Mouse (Mus musculus): ENCODE measurements around the gene Duoxa1.
"Not testable (repeated sequence)": the region's sequence is repeated elsewhere in the genome, so short reads cannot be mapped to it uniquely, and the experiment has no call there.

Gene Duoxa1

GRCm38 (mm10) chr2:122330317-122330716 lies 16.8 kb upstream of the Duoxa1 start:
- in situ Hi-C loops (cut with MboI, MseI): not testable (repeated sequence)

- in situ Hi-C loops (cut with MboI, MseI): no loop called here
These were observed 14.5 kb upstream of the Duoxa1 start for GRCm38 (mm10) chr2:122327986-122328385.

- in situ Hi-C loops (cut with MboI, MseI): no loop called here
These were observed 11.8 kb upstream of the Duoxa1 start for GRCm38 (mm10) chr2:122325361-122325760.

GRCm38 (mm10) chr2:122324586-122324985 lies 11.1 kb upstream of the Duoxa1 start:
- in situ Hi-C loops (cut with MboI, MseI): no loop called here

- in situ Hi-C loops (cut with MboI, MseI): no loop called here
These were observed 10.4 kb upstream of the Duoxa1 start for GRCm38 (mm10) chr2:122323960-122324359.

GRCm38 (mm10) chr2:122317384-122317783 lies 3.9 kb upstream of the Duoxa1 start:
- in situ Hi-C loops (cut with MboI, MseI): no loop called here

- in situ Hi-C loops (cut with MboI, MseI): no loop called here
These were observed 1.8 kb upstream of the Duoxa1 start, which contains the start of gene Duox1 for GRCm38 (mm10) chr2:122315372-122315771. Gene Duox1, plus strand, starts transcription at chr2:122315672.

- in situ Hi-C loops (cut with MboI, MseI): no loop called here
These were observed 660 bp downstream of the Duoxa1 start for GRCm38 (mm10) chr2:122312722-122313417.

- in situ Hi-C loops (cut with MboI, MseI): no loop called here
These were observed 2.0 kb downstream of the Duoxa1 start for GRCm38 (mm10) chr2:122311561-122311960.

- in situ Hi-C loops (cut with MboI, MseI): loop anchor here (10.0 kb wide), 1 partner anchor 235 kb away; no protein-coding TSS in a partner anchor
These were observed 3.9 kb downstream of the Duoxa1 start for GRCm38 (mm10) chr2:122309647-122310046.

- in situ Hi-C loops (cut with MboI, MseI): loop anchor here (10.0 kb wide), 1 partner anchor 231 kb away; no protein-coding TSS in a partner anchor
These were observed 7.3 kb downstream of the Duoxa1 start for GRCm38 (mm10) chr2:122306184-122306583.

- in situ Hi-C loops (cut with MboI, MseI): loop anchor here (10.0 kb wide), 1 partner anchor 230 kb away; no protein-coding TSS in a partner anchor
These were observed 8.2 kb downstream of the Duoxa1 start for GRCm38 (mm10) chr2:122305097-122305892.

GRCm38 (mm10) chr2:122304544-122304943 lies 9.0 kb downstream of the Duoxa1 start:
- in situ Hi-C loops (cut with MboI, MseI): loop anchor here (10.0 kb wide), 1 partner anchor 230 kb away; no protein-coding TSS in a partner anchor

GRCm38 (mm10) chr2:122302574-122303241 lies 10.8 kb downstream of the Duoxa1 start:
- in situ Hi-C loops (cut with MboI, MseI): loop anchor here (10.0 kb wide), 1 partner anchor 228 kb away; no protein-coding TSS in a partner anchor

GRCm38 (mm10) chr2:122301921-122302573 lies 11.5 kb downstream of the Duoxa1 start:
- in situ Hi-C loops (cut with MboI, MseI): loop anchor here (10.0 kb wide), 1 partner anchor 227 kb away; no protein-coding TSS in a partner anchor

- in situ Hi-C loops (cut with MboI, MseI): loop anchor here (10.0 kb wide), 1 partner anchor 226 kb away; no protein-coding TSS in a partner anchor
These were observed 12.2 kb downstream of the Duoxa1 start for GRCm38 (mm10) chr2:122301081-122301920.

GRCm38 (mm10) chr2:122300656-122301020 lies 12.9 kb downstream of the Duoxa1 start:
- in situ Hi-C loops (cut with MboI, MseI): loop anchor here (10.0 kb wide), 1 partner anchor 226 kb away; no protein-coding TSS in a partner anchor

GRCm38 (mm10) chr2:122299911-122300655 lies 13.4 kb downstream of the Duoxa1 start:
- in situ Hi-C loops (cut with MboI, MseI): loop anchor here (10.0 kb wide), 1 partner anchor 225 kb away; no protein-coding TSS in a partner anchor

All from T-helper 2 cell (primary cell).